Mouse (Mus musculus) erythroblast, embryonic 14.5 days (primary cell): ENCODE results near the gene Pef1. TPM values are rescaled to one million over a fixed set of nuclear protein-coding genes. Genes with fewer than 3 reads are reported as not detected.
A peak's percentile ranks its signal among the peaks of the same experiment; 100 is the strongest.

Experiments
- H3K27me3 ChIP-seq: 2 replicates; pipeline ENCODE4 v1.6.1; 2012; ENCODE audit warnings: inconsistent platforms; ENCODE audit not compliant: control insufficient read depth
- H3K36me3 ChIP-seq: 2 replicates; pipeline ENCODE4 v1.6.1; 2012; ENCODE audit warnings: mild to moderate bottlenecking, inconsistent platforms; ENCODE audit not compliant: control insufficient read depth
- H3K4me1 ChIP-seq: 2 replicates; pipeline ENCODE4 v1.6.1; 2012; ENCODE audit warnings: inconsistent platforms; ENCODE audit not compliant: control insufficient read depth
- H3K4me3 ChIP-seq: replicated peaks from 2 replicates; pipeline ENCODE3; 2012; ENCODE audit warnings: moderate library complexity, mild to moderate bottlenecking, inconsistent platforms
- H3K9me3 ChIP-seq: 2 replicates; pipeline ENCODE4 v1.6.1; 2012; ENCODE audit warnings: low read length, inconsistent platforms, mixed read lengths; ENCODE audit not compliant: control insufficient read depth
- GATA1 ChIP-seq: IDR thresholded peaks from 2 replicates; pipeline ENCODE4 v1.6.1; 2012; ENCODE audit warnings: low read length, inconsistent platforms, mixed read lengths
- TAL1 ChIP-seq: IDR thresholded peaks from 3 replicates; pipeline ENCODE4 v1.6.1; 2012; ENCODE audit warnings: low read length, inconsistent platforms, mixed read lengths
- polyA plus RNA-seq: library from polyadenylated mRNA; stranded (reverse); fragments of >175 nt; gene quantifications from 2 replicates; pipeline ENCODE4 v1.2.3, GENCODE M21; 2012

The Pef1 gene
- polyA plus RNA-seq, 1 experiment = 3.8 TPM

DNA sequence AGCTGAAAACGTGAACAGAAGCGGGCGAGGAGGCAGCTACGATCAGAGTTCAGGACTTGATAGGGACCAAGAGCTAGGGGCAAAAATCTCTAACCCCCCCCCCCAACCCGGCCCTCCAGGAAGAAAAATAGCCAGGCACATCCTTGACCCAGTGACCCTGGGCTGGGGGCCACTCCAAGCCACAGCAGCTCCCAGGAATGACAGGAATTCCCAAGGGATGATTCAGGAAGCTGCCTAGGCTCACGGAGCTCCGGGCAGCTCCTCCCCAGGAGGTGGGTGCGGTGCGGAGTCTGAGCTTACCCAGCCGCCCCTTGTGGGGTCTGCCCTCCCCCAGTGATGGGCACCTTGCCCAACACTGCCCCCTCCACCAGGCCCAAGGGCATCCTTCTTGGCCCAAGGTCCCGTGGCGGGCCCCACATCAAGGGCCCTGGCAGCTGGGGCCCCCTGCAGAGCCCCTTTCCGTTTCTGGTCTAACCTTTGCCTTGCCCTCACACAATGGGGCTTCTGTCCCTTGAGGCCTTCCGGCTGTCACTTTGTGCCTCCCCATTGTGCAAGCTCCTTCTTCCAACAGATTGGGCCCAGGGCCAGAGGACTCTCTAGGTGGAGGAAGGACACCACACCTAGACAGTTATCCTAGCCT lies 72.8 kb downstream of the Pef1 start, which contains the start of gene Tinagl1:
Tinagl1 (minus strand) TSS at position 51 of the 640 bp plus-strand sequence.
- Histone ChIP-seq H3K9me3 (no peaks in the 10 kb centered on the region), H3K4me3 (peak within 1 kb of the TSS; percentile 73), H3K36me3 (peaks cover 37% of the 10 kb centered on the region), H3K27me3 (peaks cover 49% of the 10 kb centered on the region), H3K4me1 (peaks cover 59% of the 10 kb centered on the region)
- no peak for TF ChIP-seq TAL1
- no peak for TF ChIP-seq GATA1

DNA sequence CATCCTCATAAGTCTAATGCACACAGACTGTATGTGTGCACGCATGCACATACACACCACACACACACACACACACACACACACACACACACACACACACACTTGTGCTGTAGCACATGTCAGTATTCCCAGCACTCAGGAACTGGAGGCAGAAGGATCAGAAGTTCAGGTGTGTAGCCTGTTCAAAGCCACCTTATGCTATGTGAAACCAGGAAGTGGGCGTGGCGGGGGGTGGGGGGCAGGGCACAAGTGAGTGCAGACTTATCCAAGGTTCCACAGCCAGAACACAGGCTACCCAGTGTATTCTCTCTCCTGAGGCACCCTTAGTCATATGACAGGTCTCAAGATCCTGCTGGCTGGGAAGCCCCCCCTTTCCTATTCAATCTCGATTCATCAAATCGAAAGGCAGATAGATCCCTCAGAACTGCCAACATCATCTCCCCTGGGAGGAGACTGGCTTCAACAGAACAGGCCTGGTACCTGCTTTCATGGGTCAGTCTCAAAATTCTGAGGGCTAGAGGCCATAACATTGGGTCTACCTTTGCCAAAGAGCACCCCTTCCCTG lies 73.9 kb downstream of the Pef1 start:
- Histone ChIP-seq H3K9me3 (no peaks in the 10 kb centered on the region), H3K4me3 (no peak overlapping the region), H3K4me1 (peaks cover 53% of the 10 kb centered on the region), H3K27me3 (peaks cover 49% of the 10 kb centered on the region), H3K36me3 (peaks cover 27% of the 10 kb centered on the region)
- no peak for TF ChIP-seq GATA1
- no peak for TF ChIP-seq TAL1

DNA sequence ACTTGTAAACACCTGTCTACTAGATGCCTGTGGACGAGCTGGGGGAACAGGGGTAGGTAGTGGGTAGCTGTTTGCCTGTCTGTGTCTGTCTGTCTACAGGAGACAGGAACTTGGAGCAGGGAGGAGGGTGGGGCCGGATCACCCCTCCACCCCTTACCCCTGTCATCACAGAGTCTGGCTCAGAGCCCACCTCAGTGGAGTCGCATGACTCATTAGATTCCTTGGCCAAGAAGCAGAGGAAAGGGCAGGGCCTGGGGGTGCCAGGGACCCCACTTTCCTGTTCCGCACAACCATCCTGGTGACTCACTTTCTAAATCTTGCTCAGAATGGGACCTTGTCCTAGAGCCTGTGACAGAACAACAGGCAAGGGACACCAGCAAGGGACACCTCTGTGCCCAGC lies 74.7 kb downstream of the Pef1 start:
- TF ChIP-seq GATA1 = no peak
- no peak for TF ChIP-seq TAL1
- peaks cover 51% of the 10 kb centered on the region for H3K27me3 ChIP-seq
- peaks cover 44% of the 10 kb centered on the region for H3K4me1 ChIP-seq
- peaks cover 18% of the 10 kb centered on the region for H3K36me3 ChIP-seq
- no peak overlapping the region for H3K4me3 ChIP-seq
- H3K9me3 ChIP-seq = no peaks in the 10 kb centered on the region

DNA sequence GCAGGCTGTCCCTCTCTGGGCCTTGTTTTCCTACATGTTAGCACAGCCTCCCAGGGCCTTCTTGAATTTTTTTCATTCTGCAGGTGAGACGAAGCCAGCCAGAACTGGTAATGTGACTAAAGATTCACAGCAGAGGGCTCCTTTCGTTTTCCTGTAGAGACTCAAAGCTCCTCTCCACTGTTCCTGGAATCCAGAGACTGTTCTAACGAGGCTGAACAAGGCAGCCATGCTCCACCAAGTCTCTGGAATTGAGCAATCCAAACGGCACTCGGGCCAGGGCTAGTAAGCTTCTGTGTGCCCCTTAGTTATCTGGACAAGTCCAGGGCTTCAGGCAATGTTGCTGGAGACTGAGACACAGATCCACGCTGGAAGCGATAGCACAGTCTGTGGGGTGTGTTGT lies 75.2 kb downstream of the Pef1 start:
- H3K4me3 ChIP-seq = no peak overlapping the region
- H3K27me3 ChIP-seq = peaks cover 51% of the 10 kb centered on the region
- peaks cover 14% of the 10 kb centered on the region for H3K36me3 ChIP-seq
- TF ChIP-seq TAL1 (no peak), GATA1 (no peak)
- peaks cover 40% of the 10 kb centered on the region for H3K4me1 ChIP-seq
- no peaks in the 10 kb centered on the region for H3K9me3 ChIP-seq

Other genes with a start within 250 kb of the Pef1 start
- not detected in 2 replicates for gene Spocd1, start 173.3 kb upstream of the Pef1 start, polyA plus RNA-seq
- gene Adgrb2, start 117.7 kb upstream of the Pef1 start, polyA plus RNA-seq = 0.02 TPM in 1 of 2 replicates, not detected in the other
- gene Col16a1, start 54.7 kb upstream of the Pef1 start, polyA plus RNA-seq = not detected in 2 replicates
- not detected in 2 replicates for gene Hcrtr1, start 36.8 kb downstream of the Pef1 start, polyA plus RNA-seq
- 58.6 and 58.7 TPM in 2 replicates for gene Tinagl1, start 72.6 kb downstream of the Pef1 start, polyA plus RNA-seq
- not detected in 2 replicates for gene Gm853, start 119.8 kb downstream of the Pef1 start, polyA plus RNA-seq
- not detected in 2 replicates for gene Serinc2, start 176.6 kb downstream of the Pef1 start, polyA plus RNA-seq
- gene Fabp3, start 206.0 kb downstream of the Pef1 start, polyA plus RNA-seq = not detected in 2 replicates
- gene Gm10570, start 206.1 kb downstream of the Pef1 start, polyA plus RNA-seq = not detected in 2 replicates